Mouse (Mus musculus) erythroblast, embryonic 14.5 days (primary cell): ENCODE data around the gene Plekhh2.

Experiments
- GATA1 ChIP-seq: IDR thresholded peaks from 2 replicates; pipeline ENCODE4 v1.6.1; 2012; ENCODE audit warnings: low read length, inconsistent platforms, mixed read lengths
- TAL1 ChIP-seq: IDR thresholded peaks from 3 replicates; pipeline ENCODE4 v1.6.1; 2012; ENCODE audit warnings: low read length, inconsistent platforms, mixed read lengths

DNA sequence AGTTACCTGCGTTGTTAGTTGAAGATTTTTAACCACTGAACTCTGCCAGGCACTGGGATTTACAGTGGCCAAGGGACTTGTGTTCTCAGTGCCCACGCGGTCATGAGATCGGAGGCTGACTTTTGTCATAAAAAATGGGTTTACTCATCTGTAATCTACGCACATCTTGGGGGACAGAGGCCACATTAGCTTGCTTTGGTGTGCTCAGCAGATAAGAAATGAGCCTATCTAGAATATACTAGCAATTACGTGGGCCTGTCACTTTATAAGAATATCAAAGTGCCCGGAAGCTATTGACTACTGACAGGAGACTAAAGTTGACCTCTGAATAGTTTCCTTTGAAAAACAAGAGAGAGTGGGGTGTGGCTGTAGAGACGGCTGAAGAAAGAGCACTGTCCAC lies 147.3 kb downstream of the Plekhh2 start:
- TF ChIP-seq GATA1 (no peak), TAL1 (no peak)
